Mouse (Mus musculus): ENCODE data around the gene Mtap.

Mtap gene

GRCm38 (mm10) chr4:89210314-89210713 lies 73.4 kb downstream of the Mtap start:
- no peak for DNase-seq (ENCODE audit: low spot score in 2 of 2)

- no peak for DNase-seq (ENCODE audit: low spot score in 2 of 2)
These were observed 75.3 kb downstream of the Mtap start for GRCm38 (mm10) chr4:89212178-89212577.
